Mouse (Mus musculus) left cerebral cortex, postnatal 14 days (tissue): ENCODE data around the gene Cox14. TPM values are rescaled to one million over a fixed set of nuclear protein-coding genes. Genes with fewer than 3 reads are reported as not detected.
"Not testable (repeated sequence)": the region's sequence is repeated elsewhere in the genome, so short reads cannot be mapped to it uniquely, and the experiment has no call there.

ENCODE experiments used
- DNase-seq, 2 experiments: peaks; one replicate each; pipeline ENCODE4 v3.0.0; 2021 to 2022; ENCODE audit warnings: low spot score in 2 of 2, mixed read lengths in 1 of 2
- intact Hi-C: fragments of 180-260 bp; cut with DNase I; formaldehyde crosslinking; loops from one replicate; pipeline ENCODE4 v1.15.1; 2025
- total RNA-seq, 2 experiments: library from RNA; stranded (reverse); gene quantifications; 2 replicates each; pipeline ENCODE4 v1.2.3; 2021

Gene Cox14
- total RNA-seq, 2 experiments from 2014 or later: 129 to 131 TPM

DNA sequence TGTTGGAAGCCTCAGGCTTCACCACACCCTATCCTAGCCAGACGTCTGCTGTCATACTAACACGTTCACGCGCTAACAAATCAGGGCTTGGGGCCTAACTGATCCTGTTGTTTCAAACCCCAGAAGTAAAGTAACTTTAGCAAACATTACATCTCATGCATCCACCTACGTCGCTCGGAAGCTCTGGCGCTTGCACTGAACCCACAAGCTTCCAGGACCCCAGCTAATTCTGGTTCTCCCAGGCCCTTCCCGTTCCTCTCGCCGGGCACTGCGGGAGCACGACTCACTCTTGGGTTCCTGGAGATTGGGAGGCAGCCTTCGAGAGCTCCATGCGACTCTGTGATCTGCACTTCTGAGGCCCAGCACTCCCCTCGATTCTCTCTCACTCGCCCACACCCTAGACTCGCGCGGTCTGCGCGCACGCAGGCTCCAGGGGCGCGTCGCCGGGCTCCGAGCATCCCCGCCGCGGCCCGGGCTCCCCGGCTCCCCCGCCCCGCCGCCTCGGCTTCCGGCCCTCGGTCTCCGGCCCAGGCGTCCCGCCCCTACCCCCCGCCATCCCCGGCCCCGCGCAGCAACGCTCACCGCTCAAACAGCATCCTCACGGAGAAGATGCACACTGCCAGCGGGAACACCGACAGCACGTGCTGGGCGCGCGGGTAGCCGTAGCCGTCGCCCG, 46.3 kb downstream of the Cox14 start:
- intact Hi-C loops: loop anchor here (5.0 kb wide), 1 partner anchor 44 kb away; the partner anchor contains the start of gene Cox14
- peak; percentile 28 to 48 for DNase-seq

GRCm38 (mm10) chr15:99772277-99772880, 47.0 kb downstream of the Cox14 start:
- DNase-seq: peak; percentile 62 to 83
- intact Hi-C loops: loop anchor here (5.0 kb wide), 1 partner anchor 45 kb away; the partner anchor contains the start of gene Cox14

DNA sequence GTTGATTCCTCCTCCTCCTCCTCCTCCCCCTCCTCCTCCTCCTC, 47.3 kb downstream of the Cox14 start, which contains the start of gene Cers5:
Gene Cers5, minus strand, starts transcription at position 5 of the 44 bp plus-strand sequence.
- DNase-seq: not testable (repeated sequence)

DNA sequence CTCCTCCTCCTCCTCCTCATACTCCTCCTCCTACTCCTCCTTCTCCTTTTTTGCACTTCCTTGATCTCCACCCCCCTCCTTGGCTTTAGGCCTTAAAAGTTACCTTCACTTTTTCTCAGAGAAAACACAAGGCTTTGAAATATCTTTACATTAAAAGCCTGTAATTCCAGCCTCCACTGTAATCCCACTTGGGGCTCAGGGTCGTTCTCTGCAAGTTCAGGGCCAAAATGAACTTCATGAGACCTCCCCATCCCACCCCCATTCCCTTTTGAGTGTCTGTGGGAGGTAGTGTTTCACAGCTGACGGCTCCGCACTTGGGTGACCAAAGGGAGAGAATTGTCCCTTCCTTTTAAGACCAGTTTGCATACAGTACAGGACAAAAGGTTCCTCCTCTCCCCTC, 47.5 kb downstream of the Cox14 start:
- intact Hi-C loops: loop anchor here (5.0 kb wide), 1 partner anchor 46 kb away; the partner anchor contains the start of gene Cox14
- DNase-seq: no peak

More for the DNA sequence above, 47.3 kb downstream of the Cox14 start, which contains the start of gene Cers5:
- intact Hi-C loops: loop anchor here (5.0 kb wide), 1 partner anchor 45 kb away; the partner anchor contains the start of gene Cox14

Other genes with a start within 250 kb of the Cox14 start
- 100 to 1,000 TPM; 220 to 261 TPM for gene Faim2, start 197.5 kb upstream of the Cox14 start, total RNA-seq
- under 1 TPM in 1 of 2 experiments, not detected in 1; 0.33 TPM for gene Aqp2, start 146.6 kb upstream of the Cox14 start, total RNA-seq
- 1 to 10 TPM in 1 of 2 experiments, under 1 TPM in 1; 0.93 to 1.4 TPM for gene Aqp5, start 134.8 kb upstream of the Cox14 start, total RNA-seq
- under 1 TPM; 0.44 to 0.48 TPM for gene Aqp6, start 124.2 kb upstream of the Cox14 start, total RNA-seq
- 1 to 10 TPM; 9.2 to 10.0 TPM for gene Racgap1, start 74.0 kb upstream of the Cox14 start, total RNA-seq
- gene Asic1, start 55.2 kb upstream of the Cox14 start, total RNA-seq: 10 to 100 TPM; 83.1 to 91.8 TPM
- 100 to 1,000 TPM; 142 to 143 TPM for gene Smarcd1, start 23.5 kb upstream of the Cox14 start, total RNA-seq
- 1 to 10 TPM; 5.6 to 8.1 TPM for gene Gm17349, start 20.1 kb upstream of the Cox14 start, total RNA-seq
- 10 to 100 TPM; 34.1 to 35.5 TPM for gene Gpd1, start 8.1 kb upstream of the Cox14 start, total RNA-seq
- gene Cers5, start 47.3 kb downstream of the Cox14 start, total RNA-seq: 10 to 100 TPM; 38.9 to 39.6 TPM
- 10 to 100 TPM; 10.2 to 13.4 TPM for gene Lima1, start 149.8 kb downstream of the Cox14 start, total RNA-seq
- not detected for gene Fam186a, start 241.4 kb downstream of the Cox14 start, total RNA-seq
- 10 to 100 TPM; 47.2 to 51.7 TPM for gene Larp4, start 244.4 kb downstream of the Cox14 start, total RNA-seq